Mouse (Mus musculus) kidney, adult 9 months (tissue): ENCODE data around the gene Thrb.

ENCODE experiments used
- DNase-seq: peaks from one replicate; pipeline ENCODE4 v3.0.0; 2022

Thrb gene

DNA sequence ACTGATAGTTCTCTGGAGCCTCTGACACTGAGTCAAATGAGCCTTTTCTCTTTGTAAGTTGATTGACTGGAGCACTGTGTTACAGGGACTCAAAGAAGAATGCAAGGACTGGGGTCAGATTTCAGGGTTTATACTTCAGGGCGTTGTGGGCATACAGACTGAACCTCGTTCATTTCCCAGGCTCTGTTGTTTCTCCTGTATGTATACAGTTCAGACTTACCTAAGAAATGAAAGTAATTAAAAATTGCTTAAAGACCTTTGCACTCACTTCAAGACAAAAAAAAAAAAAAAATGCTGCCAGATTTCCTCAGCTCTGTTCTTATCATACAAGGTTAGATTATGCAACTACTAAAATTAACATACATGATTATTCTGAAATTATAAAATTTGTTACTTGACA, 126.2 kb downstream of the Thrb start:
- DNase-seq, result peak; percentile 38

GRCm38 (mm10) chr14:17803934-17804602, 144.0 kb downstream of the Thrb start:
- no peak for DNase-seq

GRCm38 (mm10) chr14:17811051-17811450, 151.0 kb downstream of the Thrb start:
- DNase-seq, result no peak

DNA sequence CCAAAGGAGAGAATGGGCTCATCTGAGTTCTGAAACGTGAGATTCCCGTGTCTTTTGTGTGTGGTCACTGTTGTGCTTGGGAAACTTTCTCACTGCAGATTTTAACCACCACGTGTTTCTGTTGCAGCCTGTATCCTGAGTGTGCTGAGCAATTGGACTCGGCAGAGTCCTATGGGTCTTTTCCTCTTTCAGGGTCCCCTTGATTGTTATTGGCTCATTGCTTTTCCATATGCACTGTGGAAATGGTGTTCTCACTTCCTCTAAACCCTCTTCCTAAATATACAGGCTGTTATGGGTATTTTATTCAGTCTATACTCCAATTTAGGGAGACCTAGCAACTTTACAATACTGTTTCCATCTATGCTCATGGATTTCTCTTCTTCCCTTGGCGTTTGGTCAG, 152.4 kb downstream of the Thrb start:
- no peak for DNase-seq

- DNase-seq, result no peak
These were observed 155.0 kb downstream of the Thrb start for GRCm38 (mm10) chr14:17815103-17815502.

DNA sequence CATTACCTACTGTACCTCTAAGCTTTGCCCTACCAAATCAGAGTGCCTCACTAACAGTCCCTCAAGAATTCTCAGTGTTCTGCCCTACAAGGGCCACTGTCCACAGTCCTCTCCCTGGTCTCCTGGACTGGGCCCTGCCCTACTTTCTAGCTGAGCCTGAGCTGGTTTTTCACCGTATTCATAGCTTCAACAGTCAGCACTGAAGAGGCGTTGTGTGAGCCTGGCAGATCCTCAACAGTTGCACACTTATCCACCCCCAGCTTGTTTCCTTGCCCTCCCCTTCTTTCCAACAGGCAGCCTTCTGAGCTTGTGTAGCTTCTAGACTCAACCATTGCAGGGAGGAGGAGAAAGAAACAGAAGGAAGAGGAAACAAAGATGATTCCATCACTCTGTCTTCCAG, 158.0 kb downstream of the Thrb start:
- DNase-seq, result no peak

GRCm38 (mm10) chr14:17822754-17823153, 162.7 kb downstream of the Thrb start:
- no peak for DNase-seq

DNA sequence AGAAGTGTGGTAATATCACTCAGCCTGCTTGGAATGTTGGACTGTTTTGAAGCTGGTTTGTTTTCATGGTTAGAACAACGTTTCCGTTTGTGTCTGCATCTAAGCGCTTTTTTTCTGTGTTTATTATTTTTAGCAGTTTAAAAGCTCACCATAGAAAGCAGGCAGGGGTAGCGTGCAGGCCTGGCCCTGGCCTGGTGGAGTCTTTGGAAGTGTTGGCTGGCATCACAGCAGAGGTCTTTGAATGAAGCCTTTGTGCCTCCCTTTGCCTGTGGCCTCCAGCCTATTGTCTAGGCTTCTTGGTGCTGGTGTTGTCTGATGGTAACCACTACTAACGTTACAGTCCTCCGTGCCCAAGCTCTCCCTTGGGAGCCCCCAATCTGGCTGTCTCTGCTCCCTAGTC, 167.3 kb downstream of the Thrb start:
- DNase-seq, result no peak

DNA sequence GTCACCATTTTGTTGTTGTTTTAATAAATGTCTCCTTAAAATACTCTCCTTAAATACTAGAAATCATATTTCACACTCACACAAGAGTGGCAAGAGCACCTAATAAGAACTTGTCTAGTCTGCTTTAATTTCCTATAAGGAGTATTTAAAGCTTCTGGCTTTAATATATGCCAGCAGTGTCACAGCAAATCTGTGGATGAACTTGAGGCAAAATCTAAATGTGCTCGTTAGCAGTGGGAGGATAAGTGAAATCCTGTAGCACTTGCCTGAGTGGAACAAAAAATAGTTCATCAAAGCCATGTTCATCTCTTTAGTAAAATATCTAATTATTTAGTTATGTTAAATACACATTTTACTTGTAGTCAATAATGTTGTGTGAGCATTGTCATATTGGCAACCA, 175.7 kb downstream of the Thrb start:
- DNase-seq, result no peak

GRCm38 (mm10) chr14:17836766-17837165, 176.7 kb downstream of the Thrb start:
- no peak for DNase-seq

- DNase-seq, result peak; percentile 26
These were observed 185.1 kb downstream of the Thrb start for GRCm38 (mm10) chr14:17845003-17845697.

DNA sequence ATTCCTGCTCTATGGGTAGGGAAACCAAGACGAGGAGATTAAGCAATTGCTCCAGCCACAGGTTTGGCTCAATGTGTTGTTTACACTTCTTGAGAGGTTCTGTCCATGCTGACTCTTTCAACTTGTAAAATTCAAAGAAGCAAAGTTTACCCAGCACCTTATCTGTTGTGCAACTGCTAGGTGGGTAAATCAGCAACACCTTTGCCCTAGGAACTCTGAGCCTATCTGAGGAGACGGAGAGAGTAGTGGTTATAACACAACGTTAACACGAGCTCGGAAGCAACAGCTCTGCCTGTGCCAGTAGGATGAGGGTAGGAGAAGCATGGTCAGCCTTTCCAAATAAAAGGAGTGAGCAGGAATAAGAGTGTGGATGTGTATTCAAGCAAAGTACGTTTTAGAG, 185.8 kb downstream of the Thrb start:
- DNase-seq, result no peak

GRCm38 (mm10) chr14:17846700-17847099, 186.6 kb downstream of the Thrb start:
- DNase-seq, result no peak

DNA sequence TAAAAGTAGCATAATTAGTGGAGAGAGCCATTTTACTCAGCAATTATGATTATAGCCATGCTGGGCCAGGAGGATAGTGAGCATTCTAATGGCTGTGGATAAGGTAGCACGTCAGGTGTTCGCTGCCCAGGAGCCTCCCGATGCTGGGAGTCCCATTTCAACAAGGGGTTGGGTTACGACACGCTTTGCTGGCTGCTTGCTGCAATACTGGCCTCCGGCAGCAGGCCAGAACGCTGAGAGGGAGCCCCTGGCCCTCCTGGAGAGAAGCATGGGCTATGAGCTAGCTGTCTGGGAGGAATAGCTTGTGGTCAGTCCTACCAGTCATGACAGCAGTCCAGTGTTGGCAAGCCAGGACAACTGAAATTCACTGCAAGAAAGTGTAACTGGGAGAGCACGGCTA, 187.2 kb downstream of the Thrb start:
- no peak for DNase-seq

DNA sequence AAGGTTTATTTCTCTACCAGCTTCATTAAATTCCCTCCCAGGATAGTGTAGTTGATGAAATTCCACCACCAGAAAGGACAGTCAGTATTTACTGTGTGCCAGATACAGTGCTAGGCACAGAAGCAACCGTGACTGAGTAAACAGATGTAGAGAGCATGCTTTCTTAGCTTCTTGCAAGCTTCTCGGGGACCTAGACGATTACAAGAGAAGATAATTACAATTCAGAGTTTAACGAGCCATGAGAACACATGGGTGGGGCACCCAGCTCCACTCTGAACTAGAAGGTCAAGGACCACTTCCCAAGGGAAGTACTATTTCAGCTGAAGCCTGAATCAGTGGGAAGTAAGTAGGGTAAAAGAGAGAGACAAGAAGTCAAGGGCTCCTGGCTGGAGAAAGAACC, 190.3 kb downstream of the Thrb start:
- no peak for DNase-seq

- no peak for DNase-seq
These were observed 192.2 kb downstream of the Thrb start for GRCm38 (mm10) chr14:17852236-17852635.

DNA sequence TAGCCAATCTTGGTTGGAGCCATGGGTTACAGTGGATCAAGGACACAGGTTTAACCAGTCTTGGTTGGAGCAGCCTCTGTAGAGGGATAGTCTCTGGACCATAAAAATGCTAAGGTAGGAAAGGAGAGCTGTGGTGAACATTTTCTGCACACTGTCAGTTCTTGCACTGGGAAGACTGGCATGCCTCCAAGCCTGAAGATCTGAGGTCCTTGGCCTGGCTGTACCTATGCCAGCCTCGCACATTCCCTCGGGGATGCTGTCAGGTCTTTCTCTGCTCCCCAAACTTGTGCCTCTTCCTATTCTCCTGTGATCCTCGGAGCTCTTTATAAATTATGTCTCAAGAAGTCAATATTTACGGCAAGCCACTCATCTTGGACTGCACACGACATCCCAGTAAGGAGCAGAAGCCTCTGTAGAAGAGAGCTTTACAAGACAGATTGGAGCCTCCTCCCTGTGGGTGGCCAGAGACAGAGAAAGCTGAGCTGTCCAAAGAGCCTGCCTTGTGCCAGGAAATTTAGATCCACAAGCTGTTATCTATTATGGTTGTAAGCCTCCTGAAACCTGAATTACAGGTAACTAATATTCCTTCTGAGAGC, 199.8 kb downstream of the Thrb start:
- peak; percentile 64 for DNase-seq

GRCm38 (mm10) chr14:17862651-17863050, 202.6 kb downstream of the Thrb start:
- no peak for DNase-seq

DNA sequence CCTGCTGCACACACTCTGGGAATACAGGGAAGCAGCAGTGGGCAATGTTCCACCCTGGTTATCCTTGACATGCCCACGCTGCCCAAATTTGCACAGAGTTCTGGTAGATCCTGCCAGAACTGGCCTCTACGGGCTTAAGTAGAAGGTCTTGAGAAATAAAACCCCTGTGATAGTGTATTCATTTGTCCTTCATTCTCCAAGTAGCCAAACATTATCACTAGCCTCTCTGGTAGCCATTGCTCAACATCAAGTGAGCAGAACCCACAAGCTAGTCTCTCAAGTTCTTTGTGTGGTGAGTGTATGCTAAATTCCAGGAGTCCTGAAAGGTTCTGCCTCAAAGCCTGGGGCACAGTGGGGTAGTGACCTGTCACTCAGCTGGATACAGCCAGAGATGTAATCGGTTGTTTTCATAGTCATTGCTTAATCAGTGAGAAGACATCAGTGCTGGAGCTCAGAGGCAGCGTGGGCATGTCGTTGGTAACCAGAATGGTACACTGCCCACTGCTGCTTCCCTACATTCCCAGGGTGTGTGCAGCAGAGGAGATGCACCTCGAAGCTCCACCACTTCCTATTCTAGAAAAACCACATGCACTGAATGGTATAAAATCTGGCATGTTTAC, 203.8 kb downstream of the Thrb start:
- DNase-seq, result no peak

- no peak for DNase-seq
These were observed 208.3 kb downstream of the Thrb start for GRCm38 (mm10) chr14:17868326-17868725.

DNA sequence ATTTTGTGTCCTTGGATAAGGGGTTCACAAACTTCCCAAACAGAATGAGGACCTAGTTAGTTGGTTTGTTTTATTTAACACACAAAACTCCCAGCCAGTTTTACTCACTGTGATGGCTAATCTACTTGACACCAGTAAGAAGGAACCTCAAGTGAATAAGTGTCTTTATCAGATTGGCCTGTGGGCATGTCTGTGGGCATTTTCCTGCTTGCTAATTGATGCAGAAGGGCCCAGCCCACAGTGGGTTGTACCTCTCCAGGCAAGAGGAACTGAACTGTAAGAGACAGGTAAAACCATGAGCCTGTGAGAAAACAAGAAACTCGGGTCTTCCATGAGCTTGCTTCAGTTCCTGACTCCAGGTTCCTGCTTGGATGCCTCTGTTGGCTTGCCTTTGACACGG, 215.9 kb downstream of the Thrb start:
- DNase-seq, result no peak

- no peak for DNase-seq
These were observed 219.4 kb downstream of the Thrb start for GRCm38 (mm10) chr14:17879446-17879845.

DNA sequence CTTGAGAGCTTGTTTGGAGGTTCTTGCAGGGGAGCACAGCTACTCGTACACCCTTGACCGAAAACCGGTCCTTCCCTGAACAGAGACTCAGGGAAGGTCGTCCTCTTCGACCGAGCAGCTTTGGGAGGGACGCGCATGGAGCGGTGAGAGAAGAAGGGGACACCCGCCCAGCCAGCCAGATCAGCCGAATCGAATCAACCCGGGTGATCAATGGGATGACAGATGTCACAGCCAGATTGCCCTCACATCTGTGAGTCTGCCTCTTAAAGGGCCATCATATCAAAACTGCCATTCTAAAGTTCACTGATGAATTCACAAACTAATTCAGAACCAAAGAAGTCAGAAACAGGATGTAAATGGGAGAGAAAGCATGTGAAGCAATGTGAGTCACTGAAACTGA, 224.8 kb downstream of the Thrb start:
- DNase-seq, result no peak

- no peak for DNase-seq
These were observed 225.3 kb downstream of the Thrb start for GRCm38 (mm10) chr14:17885320-17885719.
